Mouse (Mus musculus): Measurements from ENCODE around the gene Ogn. TPM values are rescaled to one million over a fixed set of nuclear protein-coding genes. Genes with fewer than 3 reads are reported as not detected.

Ogn gene
- polyA plus RNA-seq, 1 experiment: 6.4 TPM

- WGBS: 1% methylated on average over 4 of the region's 4 CpGs
- TF ChIP-seq CTCF (IDR thresholded peaks at IDR 0.05; ENCODE audit: control insufficient read depth, insufficient read depth, low read length) (no peak), POLR2A (IDR thresholded peaks at IDR 0.05; ENCODE audit: borderline replicate concordance, control insufficient read depth, low read depth, low read length) (no peak)
- Histone ChIP-seq H3K4me3 (replicated peaks; ENCODE audit: control insufficient read depth, low read depth, low read length) (peak overlapping the region; percentile 93), H3K4me1 (ENCODE audit: control insufficient read depth, insufficient read depth, low read length) (no peaks in the 10 kb centered on the region; the same call in none of the 2 replicates), H3K27ac (ENCODE audit: control insufficient read depth, insufficient read depth, low read depth, low read length, poor library complexity) (no peak overlapping the region)
These were observed 44.0 kb downstream of the Ogn start for GRCm38 (mm10) chr13:49651781-49652351.

- Histone ChIP-seq H3K27ac (ENCODE audit: control insufficient read depth, insufficient read depth, low read depth, low read length, poor library complexity) (peak within 1 kb of the TSS; percentile 69), H3K4me3 (replicated peaks; ENCODE audit: control insufficient read depth, low read depth, low read length) (peak within 1 kb of the TSS; percentile 93), H3K4me1 (ENCODE audit: control insufficient read depth, insufficient read depth, low read length) (no peaks in the 10 kb centered on the region; the same call in none of the 2 replicates)
- under 1% methylated on average over 68 of the region's 68 CpGs for WGBS
- no peak for TF ChIP-seq CTCF (IDR thresholded peaks at IDR 0.05; ENCODE audit: control insufficient read depth, insufficient read depth, low read length)
- TF ChIP-seq POLR2A (IDR thresholded peaks at IDR 0.05; ENCODE audit: borderline replicate concordance, control insufficient read depth, low read depth, low read length): peak; percentile 65; the same call in 1 of the 2 replicates
These were observed 44.8 kb downstream of the Ogn start, which contains the start of the genes Cenpp and Nol8 for GRCm38 (mm10) chr13:49652481-49653179. TSS of gene Cenpp (minus strand) at chr13:49652785. TSS of gene Nol8 (plus strand) at chr13:49653078.

GRCm38 (mm10) chr13:49653180-49653541, 45.3 kb downstream of the Ogn start:
- no peaks in the 10 kb centered on the region; the same call in none of the 2 replicates for H3K4me1 ChIP-seq (ENCODE audit: control insufficient read depth, insufficient read depth, low read length)
- H3K27ac ChIP-seq (ENCODE audit: control insufficient read depth, insufficient read depth, low read depth, low read length, poor library complexity): no peak overlapping the region
- no peak for TF ChIP-seq CTCF (IDR thresholded peaks at IDR 0.05; ENCODE audit: control insufficient read depth, insufficient read depth, low read length)
- TF ChIP-seq POLR2A (IDR thresholded peaks at IDR 0.05; ENCODE audit: borderline replicate concordance, control insufficient read depth, low read depth, low read length): no peak
- H3K4me3 ChIP-seq (replicated peaks; ENCODE audit: control insufficient read depth, low read depth, low read length): peak overlapping the region; percentile 68
- WGBS: under 1% methylated on average over 16 of the region's 16 CpGs

Other genes with a start within 250 kb of the Ogn start
- gene Ippk, start 186.8 kb upstream of the Ogn start, polyA plus RNA-seq (2011; ENCODE audit: insufficient read depth, insufficient read length, low replicate concordance, missing spikeins): 4.4 and 4.5 TPM in 2 replicates
- gene Tes3-ps, start 114.7 kb upstream of the Ogn start, polyA plus RNA-seq (2011; ENCODE audit: insufficient read depth, insufficient read length, low replicate concordance, missing spikeins): 1.4 and 3.5 TPM in 2 replicates
- gene Ecm2, start 103.2 kb upstream of the Ogn start, polyA plus RNA-seq (2011; ENCODE audit: insufficient read depth, insufficient read length, low replicate concordance, missing spikeins): 0.42 TPM in 1 of 2 replicates, not detected in the other
- gene Aspn, start 63.6 kb upstream of the Ogn start, polyA plus RNA-seq (2011; ENCODE audit: insufficient read depth, insufficient read length, low replicate concordance, missing spikeins): 2.0 and 5.9 TPM in 2 replicates
- 0.63 and 1.3 TPM in 2 replicates for gene Omd, start 25.6 kb upstream of the Ogn start, polyA plus RNA-seq (2011; ENCODE audit: insufficient read depth, insufficient read length, low replicate concordance, missing spikeins)
- 8.5 and 9.9 TPM in 2 replicates for gene Cenpp, start 44.7 kb downstream of the Ogn start, polyA plus RNA-seq (2011; ENCODE audit: insufficient read depth, insufficient read length, low replicate concordance, missing spikeins)
- gene Nol8, start 45.0 kb downstream of the Ogn start, polyA plus RNA-seq (2011; ENCODE audit: insufficient read depth, insufficient read length, low replicate concordance, missing spikeins): 5.2 and 9.2 TPM in 2 replicates
- gene Iars, start 74.1 kb downstream of the Ogn start, polyA plus RNA-seq (2011; ENCODE audit: insufficient read depth, insufficient read length, low replicate concordance, missing spikeins): 18.9 and 27.5 TPM in 2 replicates
- not detected in 2 replicates for gene Gm30302, start 191.0 kb downstream of the Ogn start, polyA plus RNA-seq (2011; ENCODE audit: insufficient read depth, insufficient read length, low replicate concordance, missing spikeins)

All from bone marrow, adult 2 months (tissue).